Mouse (Mus musculus) liver, embryonic 11.5 days (tissue): ENCODE data around the gene Lpp. TPM values are rescaled to one million over a fixed set of nuclear protein-coding genes. Genes with fewer than 3 reads are reported as not detected.
"Not testable (repeated sequence)": the region's sequence is repeated elsewhere in the genome, so short reads cannot be mapped to it uniquely, and the experiment has no call there.

Experiments used
- ATAC-seq: fragments of 200-750 bp; cut with Nextera tagmentation; replicated peaks from 2 replicates; pipeline ENCODE4 v1.8.0; 2017; ENCODE audit warnings: moderate number of reproducible peaks, mild to moderate bottlenecking, moderate TSS enrichment, moderate library complexity; ENCODE audit not compliant: low FRiP score
- DNase-seq: peaks from one replicate; pipeline ENCODE4 v3.0.0-alpha.2; 2017; ENCODE audit warnings: low spot score
- H3K27ac ChIP-seq: fragments of 300-500 bp; sonication (generic); 2 replicates; pipeline ENCODE4 v1.5.1; 2014; ENCODE audit warnings: mild to moderate bottlenecking, low read depth, low read length, control low read depth
- H3K27me3 ChIP-seq: fragments of 300-500 bp; sonication (generic); replicated peaks from 2 replicates; pipeline ENCODE4 v1.6.1; 2014; ENCODE audit warnings: low read length, mixed read lengths; ENCODE audit not compliant: control insufficient read depth, insufficient read depth
- H3K36me3 ChIP-seq: fragments of 300-500 bp; sonication (generic); 2 replicates; pipeline ENCODE4 v1.6.1; 2014; ENCODE audit warnings: mild to moderate bottlenecking, low read length, moderate library complexity, mixed read lengths; ENCODE audit not compliant: control insufficient read depth, insufficient read depth
- H3K4me1 ChIP-seq: fragments of 300-500 bp; sonication (generic); replicated peaks from 2 replicates; pipeline ENCODE4 v1.6.1; 2014; ENCODE audit warnings: low read length, mixed read lengths; ENCODE audit not compliant: control insufficient read depth, insufficient read depth
- H3K4me2 ChIP-seq: fragments of 300-500 bp; sonication (generic); 2 replicates; pipeline ENCODE4 v1.6.1; 2014; ENCODE audit warnings: mild to moderate bottlenecking, control low read depth, moderate library complexity
- H3K4me3 ChIP-seq: fragments of 300-500 bp; sonication (generic); 2 replicates; pipeline ENCODE4 v1.5.1; 2014; ENCODE audit warnings: low read depth, low read length, control low read depth
- H3K9ac ChIP-seq: fragments of 300-500 bp; sonication (generic); 2 replicates; pipeline ENCODE4 v1.6.1; 2014; ENCODE audit warnings: low read depth, low read length, control low read depth
- H3K9me3 ChIP-seq: fragments of 300-500 bp; sonication (generic); 2 replicates; pipeline ENCODE4 v1.6.1; 2016; ENCODE audit warnings: low read length, inconsistent platforms, mixed read lengths; ENCODE audit not compliant: control insufficient read depth
- WGBS: fragments of 180-500 bp; shearing (Covaris S2); extraction: QIAGEN DNeasy Blood & Tissue Kit; methylation state at CpG from one replicate; pipeline ENCODE4 v1.1.7; 2014; 5-methylcytosine and 5-hydroxymethylcytosine counted together
- polyA plus RNA-seq: library from polyadenylated mRNA; unstranded; fragments of >200 nt; fragmentation: Nextera tagmentation; extraction: Ambion mirVana; gene quantifications from 2 replicates; pipeline ENCODE4 v1.2.1, GENCODE M21; 2014

The Lpp gene
- polyA plus RNA-seq, 1 experiment from 2014 or later = 21.2 TPM

DNA sequence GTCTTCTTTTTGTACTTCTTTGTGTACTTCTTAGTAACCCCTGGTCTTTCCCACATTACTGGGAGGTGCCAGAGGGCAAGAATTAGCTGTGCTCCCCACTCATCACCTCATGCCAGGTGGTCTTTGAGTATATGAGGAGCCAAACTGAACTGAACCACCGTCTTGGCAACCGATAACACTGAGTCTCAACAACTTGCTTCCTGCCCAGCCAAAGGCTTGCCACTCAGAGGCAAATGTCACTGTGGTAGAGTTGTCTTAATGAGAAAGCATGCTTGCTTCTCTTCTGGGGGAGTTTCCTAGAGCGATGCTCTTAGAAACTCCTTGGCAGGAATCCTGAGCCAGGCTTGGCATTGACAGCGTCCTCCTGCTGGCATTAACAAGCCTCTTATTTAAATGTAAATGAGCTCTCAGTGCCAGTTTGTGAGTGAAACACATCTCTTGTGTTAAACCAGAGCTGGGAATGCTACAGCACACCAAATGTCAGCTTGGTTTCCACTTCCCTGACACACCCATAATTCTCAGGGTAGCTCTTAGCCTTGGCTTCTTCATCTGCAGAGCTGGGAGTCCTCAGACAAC lies 623.0 kb downstream of the Lpp start:
- no peak for ATAC-seq
- H3K4me1 ChIP-seq = no peaks in the 10 kb centered on the region
- H3K4me2 ChIP-seq = no peak overlapping the region
- DNase-seq = no peak
- H3K27ac ChIP-seq = no peak overlapping the region
- no peak overlapping the region for H3K4me3 ChIP-seq
- H3K27me3 ChIP-seq = no peaks in the 10 kb centered on the region
- no peaks in the 10 kb centered on the region for H3K36me3 ChIP-seq
- 75% methylated on average over 4 of the region's 4 CpGs for WGBS
- H3K9me3 ChIP-seq = no peaks in the 10 kb centered on the region
- no peak overlapping the region for H3K9ac ChIP-seq

DNA sequence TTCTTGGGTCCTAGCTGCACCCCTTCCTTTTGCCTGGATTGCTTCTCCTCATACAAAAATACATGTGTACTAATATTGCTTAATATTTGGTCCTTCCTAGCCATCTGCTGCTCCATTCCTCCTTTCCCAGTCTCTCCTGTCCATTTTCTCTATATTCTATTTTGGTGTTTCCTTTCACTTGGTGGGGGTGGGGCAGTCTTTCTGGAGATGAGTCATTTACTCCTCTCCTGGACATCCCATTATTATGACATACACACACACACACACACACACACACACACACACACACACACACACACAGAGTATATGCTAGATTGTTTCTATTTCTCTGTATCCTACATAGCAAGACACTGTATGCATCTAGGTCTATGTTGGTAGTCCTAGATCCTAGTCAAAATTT lies 623.7 kb downstream of the Lpp start:
- DNase-seq (no peak), ATAC-seq (no peak)
- Histone ChIP-seq H3K4me3 (no peak overlapping the region), H3K4me1 (no peaks in the 10 kb centered on the region), H3K4me2 (no peak overlapping the region), H3K27me3 (no peaks in the 10 kb centered on the region), H3K27ac (no peak overlapping the region), H3K9ac (no peak overlapping the region), H3K9me3 (no peaks in the 10 kb centered on the region), H3K36me3 (no peaks in the 10 kb centered on the region)

DNA sequence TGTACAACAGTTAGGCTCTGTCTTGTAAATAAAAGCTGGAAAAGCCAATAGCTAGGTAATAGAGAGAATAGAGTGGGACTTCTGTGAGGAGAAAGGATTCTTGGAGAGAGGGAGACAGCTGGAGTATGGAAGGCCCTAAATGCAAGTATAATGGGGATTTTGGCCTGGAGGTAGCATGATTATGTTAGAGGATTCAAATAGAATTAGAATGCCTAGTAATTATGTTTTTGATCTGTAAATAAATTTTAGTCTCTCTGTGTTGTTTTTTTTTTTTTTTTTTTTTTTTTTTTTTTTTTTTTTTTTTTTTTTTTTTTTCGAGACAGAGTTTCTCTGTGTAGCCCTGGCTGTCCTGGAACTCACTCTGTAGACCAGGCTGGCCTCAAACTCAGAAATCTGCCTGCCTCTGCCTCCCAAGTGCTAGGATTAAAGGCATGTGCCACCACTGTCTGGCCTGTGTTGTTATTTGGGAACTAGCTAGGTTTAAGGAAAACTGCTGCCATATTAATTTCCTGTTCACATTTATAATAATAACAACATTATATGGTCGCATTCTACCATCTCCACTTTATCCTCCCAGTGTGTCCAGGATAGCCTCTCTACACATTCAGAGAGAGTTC lies 628.5 kb downstream of the Lpp start:
- H3K4me3 ChIP-seq, H3K27me3 ChIP-seq, H3K4me2 ChIP-seq, H3K9me3 ChIP-seq, H3K4me1 ChIP-seq, ATAC-seq, H3K9ac ChIP-seq, H3K36me3 ChIP-seq, H3K27ac ChIP-seq, DNase-seq: not testable (repeated sequence)
- WGBS = 59% methylated on average over 2 of the region's 2 CpGs

GRCm38 (mm10) chr16:25024591-25024990 lies 631.3 kb downstream of the Lpp start:
- DNase-seq (no peak), ATAC-seq (no peak)
- Histone ChIP-seq H3K4me3 (no peak overlapping the region), H3K27ac (no peak overlapping the region), H3K4me1 (no peaks in the 10 kb centered on the region), H3K9ac (no peak overlapping the region), H3K27me3 (no peaks in the 10 kb centered on the region), H3K36me3 (no peaks in the 10 kb centered on the region), H3K4me2 (no peak overlapping the region), H3K9me3 (no peaks in the 10 kb centered on the region)
- WGBS = 66% methylated on average over 3 of the region's 3 CpGs

- Histone ChIP-seq H3K27ac (no peak overlapping the region), H3K36me3 (no peaks in the 10 kb centered on the region), H3K27me3 (no peaks in the 10 kb centered on the region), H3K9me3 (no peaks in the 10 kb centered on the region), H3K4me3 (no peak overlapping the region), H3K9ac (no peak overlapping the region), H3K4me2 (no peak overlapping the region), H3K4me1 (no peaks in the 10 kb centered on the region)
- DNase-seq = no peak
- 78% methylated on average over 1 of the region's 1 CpGs for WGBS
- ATAC-seq = no peak
These were observed 632.9 kb downstream of the Lpp start for GRCm38 (mm10) chr16:25026191-25026590.

DNA sequence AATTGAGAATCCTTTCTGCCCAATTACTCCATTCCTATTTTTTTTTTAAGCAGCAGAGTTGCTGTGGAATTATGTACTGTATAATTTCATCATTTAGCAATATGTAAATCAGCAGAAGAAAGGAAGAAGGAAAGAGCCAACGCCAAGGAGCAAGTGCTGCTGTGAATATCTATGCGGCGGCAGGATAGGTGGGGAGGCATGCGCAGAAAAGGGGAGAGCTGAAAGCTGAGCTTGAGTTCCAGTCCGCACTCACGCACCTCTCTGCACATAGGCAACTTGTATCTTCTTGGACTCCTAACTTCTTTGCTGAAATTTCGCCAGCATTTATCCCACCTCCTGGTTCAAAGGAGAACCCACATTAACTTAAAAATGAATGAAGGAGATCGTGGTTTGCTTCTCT lies 636.2 kb downstream of the Lpp start:
- H3K27me3 ChIP-seq = no peaks in the 10 kb centered on the region
- H3K27ac ChIP-seq = no peak overlapping the region
- no peak for DNase-seq
- no peak overlapping the region for H3K4me3 ChIP-seq
- no peaks in the 10 kb centered on the region for H3K36me3 ChIP-seq
- no peak overlapping the region for H3K9ac ChIP-seq
- no peak overlapping the region for H3K4me2 ChIP-seq
- H3K4me1 ChIP-seq = no peaks in the 10 kb centered on the region
- ATAC-seq = no peak
- H3K9me3 ChIP-seq = no peaks in the 10 kb centered on the region
- WGBS = 80% methylated on average over 8 of the region's 8 CpGs

DNA sequence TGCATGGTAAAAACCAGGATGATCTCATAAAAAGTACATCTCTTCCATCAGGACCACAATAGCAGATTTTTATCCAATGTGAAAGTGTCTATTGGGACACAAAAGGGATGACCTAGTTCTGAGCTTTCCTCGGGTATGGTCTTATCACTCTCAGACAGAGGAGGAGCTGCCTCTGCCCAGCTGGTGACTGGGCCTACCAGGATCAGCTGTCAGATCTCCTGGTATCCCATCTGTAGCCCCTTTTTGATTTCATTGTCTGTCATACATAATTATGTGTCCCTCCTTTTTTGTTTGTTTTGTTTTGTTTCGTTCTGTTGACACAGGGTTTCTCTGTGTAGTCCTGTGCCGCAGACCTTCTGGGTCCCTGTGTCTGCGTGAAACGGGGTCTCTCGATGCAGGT lies 644.1 kb downstream of the Lpp start:
- H3K4me1 ChIP-seq = no peaks in the 10 kb centered on the region
- no peak overlapping the region for H3K4me3 ChIP-seq
- ATAC-seq (no peak), DNase-seq (no peak)
- no peak overlapping the region for H3K4me2 ChIP-seq
- H3K36me3 ChIP-seq = no peaks in the 10 kb centered on the region
- no peaks in the 10 kb centered on the region for H3K27me3 ChIP-seq
- no peak overlapping the region for H3K27ac ChIP-seq
- no peaks in the 10 kb centered on the region for H3K9me3 ChIP-seq
- no peak overlapping the region for H3K9ac ChIP-seq
- whole genome bisulfite sequencing = 77% methylated on average over 6 of the region's 6 CpGs

DNA sequence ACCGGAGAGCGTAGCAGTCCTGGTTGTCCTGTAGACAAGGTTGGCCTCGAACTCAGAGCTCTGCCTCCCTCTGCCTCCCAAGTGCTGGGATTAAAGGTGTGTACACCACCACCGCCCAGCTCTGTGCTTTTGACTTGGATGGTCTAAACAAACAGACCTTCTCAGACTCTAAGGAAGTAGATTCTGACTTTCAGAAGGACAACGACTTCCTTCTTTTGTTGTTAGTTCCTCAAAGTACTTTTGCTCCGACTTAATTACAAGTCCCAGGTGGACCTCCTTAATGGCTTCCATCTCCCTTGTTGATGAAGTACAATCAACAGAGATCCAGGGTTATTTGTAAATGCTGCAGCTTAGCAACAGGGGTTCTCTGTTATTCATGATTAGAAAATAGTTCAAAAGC lies 645.2 kb downstream of the Lpp start:
- Histone ChIP-seq H3K4me3 (no peak overlapping the region), H3K9ac (no peak overlapping the region), H3K4me2 (no peak overlapping the region), H3K4me1 (no peaks in the 10 kb centered on the region), H3K27ac (no peak overlapping the region), H3K36me3 (no peaks in the 10 kb centered on the region), H3K27me3 (no peaks in the 10 kb centered on the region), H3K9me3 (no peaks in the 10 kb centered on the region)
- no peak for DNase-seq
- WGBS = 69% methylated on average over 6 of the region's 6 CpGs
- ATAC-seq = no peak

- Histone ChIP-seq H3K27me3 (no peaks in the 10 kb centered on the region), H3K9ac (no peak overlapping the region), H3K4me1 (no peaks in the 10 kb centered on the region), H3K36me3 (no peaks in the 10 kb centered on the region), H3K27ac (no peak overlapping the region), H3K4me3 (no peak overlapping the region), H3K4me2 (no peak overlapping the region), H3K9me3 (no peaks in the 10 kb centered on the region)
- ATAC-seq (no peak), DNase-seq (no peak)
- WGBS = 56% methylated on average over 10 of the region's 10 CpGs
These were observed 646.6 kb downstream of the Lpp start for GRCm38 (mm10) chr16:25039904-25040303.
